Mouse (Mus musculus) forebrain, embryonic 13.5 days (tissue): Measurements from ENCODE around the gene Fam207a. TPM values are rescaled to one million over a fixed set of nuclear protein-coding genes. Genes with fewer than 3 reads are reported as not detected.

Experiments used
- ATAC-seq: fragments of 200-750 bp; cut with Nextera tagmentation; 2 replicates; pipeline ENCODE4 v1.8.0; 2017
- H3K27ac ChIP-seq: fragments of 300-500 bp; sonication (generic); 2 replicates; pipeline ENCODE4 v1.5.1; 2015; ENCODE audit warnings: inconsistent platforms, mild to moderate bottlenecking, moderate library complexity
- H3K27me3 ChIP-seq: fragments of 300-500 bp; sonication (generic); 2 replicates; pipeline ENCODE4 v1.6.1; 2015; ENCODE audit warnings: mild to moderate bottlenecking, inconsistent platforms
- H3K36me3 ChIP-seq: fragments of 300-500 bp; sonication (generic); 2 replicates; pipeline ENCODE4 v1.6.1; 2015; ENCODE audit warnings: mild to moderate bottlenecking, inconsistent platforms; ENCODE audit not compliant: poor library complexity, severe bottlenecking
- H3K4me1 ChIP-seq: fragments of 300-500 bp; sonication (generic); 2 replicates; pipeline ENCODE4 v1.6.1; 2015; ENCODE audit warnings: inconsistent platforms
- H3K4me2 ChIP-seq: fragments of 300-500 bp; sonication (generic); 2 replicates; pipeline ENCODE4 v1.6.1; 2015; ENCODE audit warnings: inconsistent platforms, mild to moderate bottlenecking, moderate library complexity
- H3K4me3 ChIP-seq: fragments of 300-500 bp; sonication (generic); 2 replicates; pipeline ENCODE4 v1.5.1; 2015; ENCODE audit warnings: mild to moderate bottlenecking, inconsistent platforms
- H3K9ac ChIP-seq: fragments of 300-500 bp; sonication (generic); 2 replicates; pipeline ENCODE4 v1.6.1; 2015; ENCODE audit warnings: mild to moderate bottlenecking, inconsistent platforms
- H3K9me3 ChIP-seq: fragments of 300-500 bp; sonication (generic); replicated peaks from 2 replicates; pipeline ENCODE4 v1.6.1; 2016; ENCODE audit warnings: inconsistent platforms
- WGBS: fragments of 180-500 bp; shearing (Covaris S2); methylation state at CpG from one replicate; pipeline ENCODE4 v1.1.7; 2015; 5-methylcytosine and 5-hydroxymethylcytosine counted together
- polyA plus RNA-seq: library from polyadenylated mRNA; unstranded; fragments of >200 nt; fragmentation: Nextera tagmentation; extraction: Ambion mirVana; gene quantifications from 2 replicates; pipeline ENCODE4 v1.2.1, GENCODE M21; 2015

The Fam207a gene
- polyA plus RNA-seq, 1 experiment from 2014 or later: 37.5 TPM

DNA sequence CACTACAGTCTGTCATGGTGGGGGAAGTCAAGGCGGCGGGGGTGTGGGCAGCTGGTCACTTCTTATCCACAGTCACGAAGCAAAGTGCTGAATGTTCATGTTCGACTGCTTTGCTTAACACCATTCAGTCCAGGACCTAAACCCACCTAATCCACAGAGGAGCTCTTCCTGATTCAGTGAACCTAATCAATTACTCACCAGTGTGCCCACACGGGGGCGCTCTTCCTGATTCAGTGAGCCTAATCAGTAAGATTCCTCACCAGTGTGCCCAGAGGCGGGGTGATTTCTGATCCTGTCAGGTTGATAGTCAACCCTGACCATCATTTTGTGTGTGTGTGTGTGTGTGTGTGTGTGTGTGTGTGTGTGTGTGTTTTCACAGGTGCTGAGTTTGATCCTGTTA, 27.6 kb upstream of the Fam207a start:
- Histone ChIP-seq H3K9me3 (no peaks in the 10 kb centered on the region), H3K4me1 (no peaks in the 10 kb centered on the region), H3K27me3 (0 out of 2 replicates have a peak, but pooled peaks cover 2% of the 10 kb centered on the region), H3K9ac (no peak overlapping the region), H3K4me3 (no peak overlapping the region), H3K4me2 (no peak overlapping the region), H3K27ac (no peak overlapping the region), H3K36me3 (no peaks in the 10 kb centered on the region)
- 46% methylated on average over 7 of the region's 7 CpGs for WGBS
- ATAC-seq: no peak

- ATAC-seq: no peak
- Histone ChIP-seq H3K9ac (no peak overlapping the region), H3K4me2 (no peak overlapping the region), H3K4me3 (no peak overlapping the region), H3K36me3 (no peaks in the 10 kb centered on the region), H3K27ac (no peak overlapping the region), H3K27me3 (0 out of 2 replicates have a peak, but pooled peaks cover 2% of the 10 kb centered on the region), H3K9me3 (no peaks in the 10 kb centered on the region), H3K4me1 (no peaks in the 10 kb centered on the region)
- WGBS: 84% methylated on average over 10 of the region's 10 CpGs
Measured at GRCm38 (mm10) chr10:77541864-77542666, 26.5 kb upstream of the Fam207a start.

GRCm38 (mm10) chr10:77540576-77541102, 25.1 kb upstream of the Fam207a start:
- Histone ChIP-seq H3K9ac (no peak overlapping the region), H3K4me1 (no peaks in the 10 kb centered on the region)
- WGBS: 88% methylated on average over 4 of the region's 4 CpGs

GRCm38 (mm10) chr10:77539320-77539945, 23.8 kb upstream of the Fam207a start:
- H3K36me3 ChIP-seq: no peaks in the 10 kb centered on the region
- H3K9me3 ChIP-seq: no peaks in the 10 kb centered on the region
- 92% methylated on average over 7 of the region's 7 CpGs for WGBS
- H3K4me1 ChIP-seq: no peaks in the 10 kb centered on the region
- no peak overlapping the region for H3K9ac ChIP-seq
- no peak overlapping the region for H3K4me2 ChIP-seq
- H3K27ac ChIP-seq: no peak overlapping the region
- no peak overlapping the region for H3K4me3 ChIP-seq
- H3K27me3 ChIP-seq: no peaks in the 10 kb centered on the region
- ATAC-seq: no peak

More at GRCm38 (mm10) chr10:77540576-77541102, 25.1 kb upstream of the Fam207a start:
- no peak for ATAC-seq
- H3K27ac ChIP-seq: no peak overlapping the region
- H3K9me3 ChIP-seq: no peaks in the 10 kb centered on the region
- H3K36me3 ChIP-seq: no peaks in the 10 kb centered on the region
- H3K27me3 ChIP-seq: 0 out of 2 replicates have a peak, but pooled peaks cover 2% of the 10 kb centered on the region
- no peak overlapping the region for H3K4me2 ChIP-seq
- no peak overlapping the region for H3K4me3 ChIP-seq

GRCm38 (mm10) chr10:77537215-77538209, 21.9 kb upstream of the Fam207a start:
- ATAC-seq: no peak

GRCm38 (mm10) chr10:77536727-77537126, 21.1 kb upstream of the Fam207a start:
- H3K9me3 ChIP-seq: no peaks in the 10 kb centered on the region
- H3K27me3 ChIP-seq: no peaks in the 10 kb centered on the region
- no peak overlapping the region for H3K27ac ChIP-seq
- H3K36me3 ChIP-seq: no peaks in the 10 kb centered on the region
- H3K9ac ChIP-seq: no peak overlapping the region
- 85% methylated on average over 8 of the region's 8 CpGs for WGBS
- H3K4me2 ChIP-seq: no peak overlapping the region
- no peak overlapping the region for H3K4me3 ChIP-seq
- H3K4me1 ChIP-seq: no peaks in the 10 kb centered on the region
- ATAC-seq: no peak

More at GRCm38 (mm10) chr10:77537215-77538209, 21.9 kb upstream of the Fam207a start:
- Histone ChIP-seq H3K9me3 (no peaks in the 10 kb centered on the region), H3K9ac (no peak overlapping the region), H3K4me2 (no peak overlapping the region), H3K4me3 (no peak overlapping the region), H3K27me3 (no peaks in the 10 kb centered on the region), H3K4me1 (no peaks in the 10 kb centered on the region), H3K27ac (no peak overlapping the region), H3K36me3 (no peaks in the 10 kb centered on the region)
- WGBS: 84% methylated on average over 11 of the region's 11 CpGs

- ATAC-seq: no peak
Measured at GRCm38 (mm10) chr10:77532020-77532413, 16.4 kb upstream of the Fam207a start.

DNA sequence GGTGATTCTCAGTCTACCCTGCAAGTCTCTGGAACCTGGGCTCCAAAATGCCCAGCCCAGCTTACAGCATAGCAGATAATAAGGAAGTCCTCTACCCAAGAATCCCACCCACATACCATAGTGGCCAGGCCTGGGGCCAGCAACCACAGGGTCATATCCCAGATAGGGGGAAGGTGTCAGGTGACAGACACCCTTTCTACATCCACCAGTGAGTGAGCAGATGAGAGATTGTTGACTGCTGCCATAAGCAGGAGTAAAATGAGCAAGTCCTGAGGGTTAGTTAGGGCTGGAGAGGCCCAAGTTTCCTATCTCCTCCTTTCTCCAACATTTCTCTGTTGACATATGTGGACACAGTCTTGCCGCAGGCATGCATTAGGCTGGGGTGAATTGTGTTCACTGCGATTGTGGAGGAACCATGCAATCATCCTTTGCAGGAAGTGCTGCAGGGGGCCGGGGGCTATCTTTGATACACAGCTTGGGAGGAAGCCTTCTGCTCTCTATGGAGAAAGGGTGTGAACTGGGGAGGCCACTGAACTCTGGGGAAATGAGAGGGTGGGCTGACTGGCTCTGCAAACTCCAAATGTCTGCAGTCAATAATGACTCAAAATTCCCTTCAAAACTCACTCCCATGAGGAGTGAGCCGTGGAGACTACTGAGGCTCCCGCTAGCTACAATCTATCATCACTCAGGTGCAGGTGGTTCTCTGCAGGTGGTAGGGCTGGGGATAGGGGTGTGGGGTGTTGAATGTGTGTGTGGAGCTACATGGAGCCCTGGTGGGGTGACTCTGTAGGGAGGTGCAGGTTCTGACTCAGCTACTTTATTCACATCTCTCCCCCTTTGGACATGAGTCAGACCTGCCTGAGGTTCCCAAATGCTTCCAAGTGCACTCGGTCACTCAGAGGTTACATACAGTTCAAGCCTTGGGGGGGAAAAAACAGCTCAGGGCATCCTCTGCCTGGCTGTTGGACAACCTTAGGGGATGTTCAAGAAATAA, 15.7 kb upstream of the Fam207a start:
- Histone ChIP-seq H3K4me1 (no peaks in the 10 kb centered on the region), H3K36me3 (no peaks in the 10 kb centered on the region), H3K9ac (no peak overlapping the region), H3K4me3 (no peak overlapping the region), H3K4me2 (no peak overlapping the region), H3K9me3 (no peaks in the 10 kb centered on the region), H3K27ac (no peak overlapping the region), H3K27me3 (no peaks in the 10 kb centered on the region)
- WGBS: 86% methylated on average over 6 of the region's 6 CpGs
- ATAC-seq: no peak

More at GRCm38 (mm10) chr10:77532020-77532413, 16.4 kb upstream of the Fam207a start:
- Histone ChIP-seq H3K27me3 (no peaks in the 10 kb centered on the region), H3K9me3 (no peaks in the 10 kb centered on the region), H3K4me2 (no peak overlapping the region), H3K36me3 (no peaks in the 10 kb centered on the region), H3K9ac (no peak overlapping the region), H3K27ac (no peak overlapping the region), H3K4me1 (no peaks in the 10 kb centered on the region), H3K4me3 (no peak overlapping the region)
- WGBS: 70% methylated on average over 1 of the region's 1 CpGs

- Histone ChIP-seq H3K9ac (no peak within 1 kb of the TSS), H3K4me2 (no peak within 1 kb of the TSS), H3K4me1 (no peaks in the 10 kb centered on the region), H3K27me3 (no peaks in the 10 kb centered on the region), H3K9me3 (no peaks in the 10 kb centered on the region), H3K4me3 (no peak within 1 kb of the TSS), H3K36me3 (no peaks in the 10 kb centered on the region), H3K27ac (no peak within 1 kb of the TSS)
- no peak for ATAC-seq
- whole genome bisulfite sequencing: 76% methylated on average over 9 of the region's 9 CpGs
Measured at GRCm38 (mm10) chr10:77530140-77530539, 14.6 kb upstream of the Fam207a start, which contains the start of gene Itgb2. TSS of gene Itgb2 (plus strand) at chr10:77530252.

GRCm38 (mm10) chr10:77528634-77529033, 13.0 kb upstream of the Fam207a start:
- Histone ChIP-seq H3K4me2 (no peak overlapping the region), H3K27ac (no peak overlapping the region), H3K27me3 (no peaks in the 10 kb centered on the region), H3K9ac (no peak overlapping the region), H3K9me3 (no peaks in the 10 kb centered on the region), H3K4me3 (no peak overlapping the region), H3K36me3 (no peaks in the 10 kb centered on the region), H3K4me1 (no peaks in the 10 kb centered on the region)
- ATAC-seq: no peak
- 95% methylated on average over 6 of the region's 6 CpGs for WGBS
